Mouse (Mus musculus): ENCODE results near the gene Cacnb2. TPM values are rescaled to one million over a fixed set of nuclear protein-coding genes. Genes with fewer than 3 reads are reported as not detected.

Cacnb2 gene
- polyA plus RNA-seq, 1 experiment from 2014 or later: 14.3 TPM

GRCm38 (mm10) chr2:14605207-14605606, 2.3 kb downstream of the Cacnb2 start:
- Histone ChIP-seq H3K9ac (ENCODE audit: low read length) (peak overlapping the region; percentile 89), H3K27ac (replicated peaks in 1 of 2; ENCODE audit: control insufficient read depth in 1 of 2, insufficient read depth in 1 of 2, low read depth in 2 of 2, low read length in 2 of 2) (peak overlapping the region; percentile 92 to 95), H3K4me2 (ENCODE audit: low read length) (peak overlapping the region; percentile 87), H3K9me3 (ENCODE audit: control insufficient read depth, low read length) (no peaks in the 10 kb centered on the region), H3K4me3 (ENCODE audit: control insufficient read depth in 1 of 2, insufficient read depth in 1 of 2, low read depth in 1 of 2, low read length in 2 of 2) (peak overlapping the region; percentile 69 to 84), H3K36me3 (ENCODE audit: control insufficient read depth, insufficient read depth, low read length) (no peaks in the 10 kb centered on the region), H3K4me1 (ENCODE audit: control insufficient read depth in 2 of 2, insufficient read depth in 2 of 2, low read length in 2 of 2) (peaks cover 4 to 34% of the 10 kb centered on the region in 2 experiments), H3K27me3 (ENCODE audit: control insufficient read depth, insufficient read depth, low read length) (no peaks in the 10 kb centered on the region)
- ATAC-seq (ENCODE audit: insufficient number of reproducible peaks, insufficient read depth, low FRiP score, low read depth): no peak
- 5% methylated on average over 7 of the region's 7 CpGs for WGBS

DNA sequence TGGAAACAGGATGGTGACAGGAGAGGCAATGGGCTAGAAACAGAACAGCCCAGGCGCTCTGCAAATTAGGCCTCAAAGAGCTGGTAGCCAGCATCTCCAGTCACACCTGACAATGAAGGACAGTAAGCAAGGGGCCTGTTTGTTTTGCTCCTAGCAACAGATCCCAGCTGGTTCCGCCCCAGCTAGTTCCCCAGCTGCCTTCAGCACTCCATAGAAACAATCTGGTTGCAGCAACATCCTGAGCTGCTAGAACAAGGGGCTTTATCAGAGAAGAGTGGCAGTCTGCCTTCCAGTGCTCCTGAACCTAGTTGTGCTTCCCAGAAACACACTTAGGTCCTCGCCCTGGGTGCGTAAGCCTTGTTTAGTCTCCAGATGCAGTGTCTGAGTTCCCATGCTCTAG, 5.7 kb downstream of the Cacnb2 start:
- H3K27me3 ChIP-seq (ENCODE audit: control insufficient read depth, insufficient read depth, low read length): no peaks in the 10 kb centered on the region
- no peaks in the 10 kb centered on the region for H3K36me3 ChIP-seq (ENCODE audit: control insufficient read depth, insufficient read depth, low read length)
- no peak overlapping the region for H3K4me3 ChIP-seq (ENCODE audit: control insufficient read depth in 1 of 2, insufficient read depth in 1 of 2, low read depth in 1 of 2, low read length in 2 of 2)
- peak overlapping the region; percentile 42 to 69; a peak in 3 of 4 replicates for H3K27ac ChIP-seq (replicated peaks in 1 of 2; ENCODE audit: control insufficient read depth in 1 of 2, insufficient read depth in 1 of 2, low read depth in 2 of 2, low read length in 2 of 2)
- ATAC-seq (ENCODE audit: insufficient number of reproducible peaks, insufficient read depth, low FRiP score, low read depth): 0 out of 2 replicates have a peak, but pooled peaks have one; percentile 24
- H3K4me1 ChIP-seq (ENCODE audit: control insufficient read depth in 2 of 2, insufficient read depth in 2 of 2, low read length in 2 of 2): peaks cover 10 to 49% of the 10 kb centered on the region in 2 experiments
- no peaks in the 10 kb centered on the region for H3K9me3 ChIP-seq (ENCODE audit: control insufficient read depth, low read length)
- H3K4me2 ChIP-seq (ENCODE audit: low read length): peak overlapping the region; percentile 34
- WGBS: 18% methylated on average over 4 of the region's 4 CpGs
- 0 out of 2 replicates have a peak overlapping the region, but pooled peaks have one; percentile 10 for H3K9ac ChIP-seq (ENCODE audit: low read length)

GRCm38 (mm10) chr2:14612705-14613104, 9.8 kb downstream of the Cacnb2 start:
- Histone ChIP-seq H3K27me3 (ENCODE audit: control insufficient read depth, insufficient read depth, low read length) (no peaks in the 10 kb centered on the region), H3K4me1 (ENCODE audit: control insufficient read depth in 2 of 2, insufficient read depth in 2 of 2, low read length in 2 of 2) (peaks cover 8 to 38% of the 10 kb centered on the region in 2 experiments), H3K27ac (replicated peaks in 1 of 2; ENCODE audit: control insufficient read depth in 1 of 2, insufficient read depth in 1 of 2, low read depth in 2 of 2, low read length in 2 of 2) (no peak overlapping the region), H3K9ac (ENCODE audit: low read length) (no peak overlapping the region), H3K4me3 (ENCODE audit: control insufficient read depth in 1 of 2, insufficient read depth in 1 of 2, low read depth in 1 of 2, low read length in 2 of 2) (no peak overlapping the region), H3K36me3 (ENCODE audit: control insufficient read depth, insufficient read depth, low read length) (0 out of 2 replicates have a peak, but pooled peaks cover 6% of the 10 kb centered on the region), H3K4me2 (ENCODE audit: low read length) (no peak overlapping the region), H3K9me3 (ENCODE audit: control insufficient read depth, low read length) (no peaks in the 10 kb centered on the region)
- no peak for ATAC-seq (ENCODE audit: insufficient number of reproducible peaks, insufficient read depth, low FRiP score, low read depth)
- 65% methylated on average over 4 of the region's 4 CpGs for WGBS

GRCm38 (mm10) chr2:14616361-14616760, 13.5 kb downstream of the Cacnb2 start:
- no peak overlapping the region for H3K4me2 ChIP-seq (ENCODE audit: low read length)
- H3K9ac ChIP-seq (ENCODE audit: low read length): no peak overlapping the region
- H3K27ac ChIP-seq (replicated peaks in 1 of 2; ENCODE audit: control insufficient read depth in 1 of 2, insufficient read depth in 1 of 2, low read depth in 2 of 2, low read length in 2 of 2): no peak overlapping the region
- no peak overlapping the region for H3K4me3 ChIP-seq (ENCODE audit: control insufficient read depth in 1 of 2, insufficient read depth in 1 of 2, low read depth in 1 of 2, low read length in 2 of 2)
- 86% methylated on average over 3 of the region's 3 CpGs for WGBS
- H3K9me3 ChIP-seq (ENCODE audit: control insufficient read depth, low read length): no peaks in the 10 kb centered on the region
- H3K27me3 ChIP-seq (ENCODE audit: control insufficient read depth, insufficient read depth, low read length): no peaks in the 10 kb centered on the region
- H3K4me1 ChIP-seq (ENCODE audit: control insufficient read depth in 2 of 2, insufficient read depth in 2 of 2, low read length in 2 of 2): peaks cover 2 to 12% of the 10 kb centered on the region in 2 experiments; a peak in 2 of 4 replicates
- 0 out of 2 replicates have a peak, but pooled peaks cover 6% of the 10 kb centered on the region for H3K36me3 ChIP-seq (ENCODE audit: control insufficient read depth, insufficient read depth, low read length)
- no peak for ATAC-seq (ENCODE audit: insufficient number of reproducible peaks, insufficient read depth, low FRiP score, low read depth)

- ATAC-seq (ENCODE audit: insufficient number of reproducible peaks, insufficient read depth, low FRiP score, low read depth): peak; percentile 26; the same call in 1 of the 2 replicates
These were observed 17.4 kb downstream of the Cacnb2 start for GRCm38 (mm10) chr2:14620120-14620853.

DNA sequence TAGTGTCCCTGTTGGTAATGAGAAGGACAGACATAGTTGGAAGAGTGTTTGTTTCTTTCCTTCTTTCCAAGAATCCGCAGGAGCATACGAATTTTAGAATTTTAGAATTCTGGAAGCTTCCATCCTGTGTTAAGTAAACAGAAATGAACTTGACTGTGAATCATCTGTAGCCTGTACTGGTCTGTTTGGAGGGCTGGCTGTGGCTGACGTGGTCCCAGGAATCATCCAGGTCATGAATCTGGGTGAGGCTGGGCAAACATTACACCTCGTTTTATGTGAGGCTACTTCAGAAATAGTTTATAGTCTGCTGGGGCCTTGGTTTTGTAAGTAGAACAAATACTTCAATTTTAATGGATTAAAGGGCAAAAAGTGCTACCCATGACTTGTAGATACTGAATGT, 18.0 kb downstream of the Cacnb2 start:
- no peak overlapping the region for H3K4me2 ChIP-seq (ENCODE audit: low read length)
- no peak for ATAC-seq (ENCODE audit: insufficient number of reproducible peaks, insufficient read depth, low FRiP score, low read depth)
- WGBS: 79% methylated on average over 4 of the region's 4 CpGs
- peaks cover 0 to 6% of the 10 kb centered on the region in 2 experiments; a peak in 1 of 4 replicates for H3K4me1 ChIP-seq (ENCODE audit: control insufficient read depth in 2 of 2, insufficient read depth in 2 of 2, low read length in 2 of 2)
- H3K9me3 ChIP-seq (ENCODE audit: control insufficient read depth, low read length): no peaks in the 10 kb centered on the region
- H3K27me3 ChIP-seq (ENCODE audit: control insufficient read depth, insufficient read depth, low read length): no peaks in the 10 kb centered on the region
- H3K4me3 ChIP-seq (ENCODE audit: control insufficient read depth in 1 of 2, insufficient read depth in 1 of 2, low read depth in 1 of 2, low read length in 2 of 2): no peak overlapping the region
- no peak overlapping the region for H3K27ac ChIP-seq (replicated peaks in 1 of 2; ENCODE audit: control insufficient read depth in 1 of 2, insufficient read depth in 1 of 2, low read depth in 2 of 2, low read length in 2 of 2)
- no peaks in the 10 kb centered on the region for H3K36me3 ChIP-seq (ENCODE audit: control insufficient read depth, insufficient read depth, low read length)
- no peak overlapping the region for H3K9ac ChIP-seq (ENCODE audit: low read length)

More at GRCm38 (mm10) chr2:14620120-14620853, 17.4 kb downstream of the Cacnb2 start:
- Histone ChIP-seq H3K4me3 (ENCODE audit: control insufficient read depth in 1 of 2, insufficient read depth in 1 of 2, low read depth in 1 of 2, low read length in 2 of 2) (no peak overlapping the region), H3K9ac (ENCODE audit: low read length) (no peak overlapping the region), H3K4me2 (ENCODE audit: low read length) (no peak overlapping the region), H3K27ac (replicated peaks in 1 of 2; ENCODE audit: control insufficient read depth in 1 of 2, insufficient read depth in 1 of 2, low read depth in 2 of 2, low read length in 2 of 2) (no peak overlapping the region), H3K36me3 (ENCODE audit: control insufficient read depth, insufficient read depth, low read length) (0 out of 2 replicates have a peak, but pooled peaks cover 3% of the 10 kb centered on the region), H3K9me3 (ENCODE audit: control insufficient read depth, low read length) (no peaks in the 10 kb centered on the region), H3K27me3 (ENCODE audit: control insufficient read depth, insufficient read depth, low read length) (no peaks in the 10 kb centered on the region), H3K4me1 (ENCODE audit: control insufficient read depth in 2 of 2, insufficient read depth in 2 of 2, low read length in 2 of 2) (peaks cover 0 to 6% of the 10 kb centered on the region in 2 experiments; a peak in 1 of 4 replicates)
- 61% methylated on average over 6 of the region's 6 CpGs for WGBS

DNA sequence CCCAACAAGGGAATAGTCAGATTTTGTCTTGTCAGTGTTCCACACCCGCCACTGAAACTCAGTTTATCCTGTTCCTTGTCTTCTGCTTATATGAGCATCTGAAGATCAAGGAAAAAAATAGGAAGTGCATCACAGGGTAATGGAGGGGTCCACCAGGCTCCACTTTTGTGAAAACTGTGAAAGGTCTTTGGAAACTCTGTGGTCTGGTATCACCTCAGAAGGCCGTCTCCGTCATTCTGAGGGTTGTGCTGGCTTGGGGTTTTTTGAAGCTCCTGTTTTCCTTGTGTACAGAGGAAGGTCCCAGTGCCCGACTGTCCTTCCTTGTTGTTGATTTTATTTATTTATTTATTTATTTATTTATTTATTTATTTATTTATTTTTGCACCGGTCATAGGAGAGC, 20.9 kb downstream of the Cacnb2 start:
- Histone ChIP-seq H3K4me1 (ENCODE audit: control insufficient read depth in 2 of 2, insufficient read depth in 2 of 2, low read length in 2 of 2) (peaks cover 0 to 6% of the 10 kb centered on the region in 2 experiments; a peak in 1 of 4 replicates), H3K4me2 (ENCODE audit: low read length) (no peak overlapping the region), H3K36me3 (ENCODE audit: control insufficient read depth, insufficient read depth, low read length) (no peaks in the 10 kb centered on the region), H3K4me3 (ENCODE audit: control insufficient read depth in 1 of 2, insufficient read depth in 1 of 2, low read depth in 1 of 2, low read length in 2 of 2) (no peak overlapping the region), H3K9me3 (ENCODE audit: control insufficient read depth, low read length) (no peaks in the 10 kb centered on the region), H3K9ac (ENCODE audit: low read length) (no peak overlapping the region), H3K27ac (replicated peaks in 1 of 2; ENCODE audit: control insufficient read depth in 1 of 2, insufficient read depth in 1 of 2, low read depth in 2 of 2, low read length in 2 of 2) (no peak overlapping the region), H3K27me3 (ENCODE audit: control insufficient read depth, insufficient read depth, low read length) (no peaks in the 10 kb centered on the region)
- WGBS: 88% methylated on average over 5 of the region's 5 CpGs
- ATAC-seq (ENCODE audit: insufficient number of reproducible peaks, insufficient read depth, low FRiP score, low read depth): no peak

Measured in heart, embryonic 14.5 days (tissue).